Comparison of ENCODE assay signal across 4 mouse cellular contexts in the genomic region with DNA sequence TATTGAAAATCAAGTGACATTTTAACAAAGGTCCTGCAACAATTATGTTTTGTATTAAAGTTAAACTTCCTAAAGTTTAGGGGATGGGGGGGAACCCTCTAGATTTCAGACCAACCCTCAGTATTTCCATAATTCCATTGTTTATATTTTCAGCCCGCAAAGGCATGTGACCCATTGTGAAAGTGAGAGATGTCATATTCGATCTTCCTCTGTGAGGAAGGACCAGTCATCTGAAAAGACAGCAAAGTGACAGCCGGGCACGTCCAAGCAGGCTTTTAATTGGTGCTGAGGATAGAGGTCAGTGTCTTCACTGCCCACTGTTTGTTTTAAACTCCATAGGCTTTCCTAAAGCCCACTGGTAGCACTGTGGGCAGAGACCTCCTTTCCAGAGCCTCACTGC. TPM values are rescaled to one million over a fixed set of nuclear protein-coding genes. Genes with fewer than 3 reads are reported as not detected.
"Had no signal": no experiment of that assay in that cellular context is flagged by ENCODE, and none has a peak within 500 bp of the region (broad histone marks: within the 10 kb centered on the region; RNA-seq: fewer than 3 reads in every experiment).

No protein-coding gene starts in this region.

RNA-seq across cellular contexts. Expression of a gene that starts 22.8 kb away (rescaled TPM):
- polyA plus RNA-seq: embryonic facial prominence, embryonic 10.5 days; embryonic facial prominence, embryonic 11.5 days; erythroblast, embryonic 14.5 days; forebrain, embryonic 11.5 days had no signal
